ENCODE assay signal across 20 mouse cellular contexts in the genomic region with DNA sequence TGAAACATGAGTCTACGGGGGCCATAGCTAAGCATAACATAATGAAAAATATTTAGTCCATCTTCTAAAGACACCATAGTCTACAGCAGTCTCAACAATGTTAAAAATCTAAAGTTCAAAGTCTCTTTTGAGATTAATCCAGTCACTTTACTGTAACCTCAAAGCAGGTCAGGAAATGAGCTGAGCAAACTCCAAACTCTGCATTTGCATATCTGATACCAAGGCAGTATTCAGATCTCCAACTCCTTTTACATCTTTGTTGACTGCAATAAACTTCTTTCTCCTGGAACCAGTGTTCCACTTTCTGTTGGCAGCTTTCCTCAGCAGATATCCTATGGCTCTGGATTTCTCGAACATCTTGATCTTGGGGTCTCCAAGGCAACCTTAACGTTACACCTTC. TPM values are rescaled to one million over a fixed set of nuclear protein-coding genes. Genes with fewer than 3 reads are reported as not detected.
A peak's percentile ranks its signal among the peaks of the same experiment; 100 is the strongest.
DNase-seq lines count a peak whose midpoint lies in the region; ATAC-seq and TF ChIP-seq lines count a peak whose summit lies in the region.
"Had no signal": no experiment of that assay in that cellular context is flagged by ENCODE, and none has a peak within 500 bp of the region (broad histone marks: within the 10 kb centered on the region; RNA-seq: fewer than 3 reads in every experiment).

No protein-coding gene starts in this region.

- H3K36me3 ChIP-seq in liver, adult 2 months (ENCODE audit: control insufficient read depth, insufficient read depth, low read length), result no peaks in the 10 kb centered on the region; the same call in 1 of the 2 replicates
- no peaks in the 10 kb centered on the region for H3K36me3 ChIP-seq in liver, embryonic 11.5 days (ENCODE audit: control insufficient read depth, insufficient read depth, low read length)
- H3K36me3 ChIP-seq in intestine, postnatal 0 days (ENCODE audit: control insufficient read depth, insufficient read depth), result peaks cover 10% of the 10 kb centered on the region; the same call in 1 of the 2 replicates
- H3K36me3 ChIP-seq in midbrain, embryonic 14.5 days (ENCODE audit: control insufficient read depth, insufficient read depth, low read length), result peaks cover 10% of the 10 kb centered on the region; the same call in 1 of the 2 replicates

- peak; percentile 28 for DNase-seq in liver, adult 2 months (ENCODE audit: extremely low read depth, low read depth, low spot score)
- DNase-seq in liver, embryonic 11.5 days (ENCODE audit: low spot score), result no peak
- DNase-seq in induced T-regulatory cell, adult 2 months (ENCODE audit: low read depth), result peak; percentile 53
- DNase-seq in midbrain, embryonic 14.5 days, result no peak
- no peak for DNase-seq in urinary bladder, postnatal 10 days (ENCODE audit: low spot score)
- DNase-seq in cerebellum, postnatal 4 days (ENCODE audit: low spot score in 2 of 2), result no peak
- DNase-seq: adrenal gland, postnatal 14 days; cerebellum, adult 11-12 months; cerebellum, adult 9-10 months; cerebellum, postnatal 25 days; forebrain, postnatal 0 days; gastrocnemius, postnatal 14 days; heart, postnatal 36 days had no signal

- 95% methylated on average over 3 of the region's 3 CpGs for WGBS in liver, adult 2 months
- WGBS in liver, embryonic 11.5 days, result 82% methylated on average over 3 of the region's 3 CpGs
- WGBS in intestine, postnatal 0 days, result 42% methylated on average over 3 of the region's 3 CpGs
- 91% methylated on average over 3 of the region's 3 CpGs for WGBS in midbrain, embryonic 14.5 days

- H3K4me3 ChIP-seq in liver, adult 2 months (ENCODE audit: insufficient read depth, low read depth, low read length), result no peak overlapping the region
- H3K4me3 ChIP-seq in liver, embryonic 11.5 days (ENCODE audit: low read depth, low read length), result no peak overlapping the region
- no peak overlapping the region for H3K4me3 ChIP-seq in intestine, postnatal 0 days (ENCODE audit: low read depth, low read length)
- no peak overlapping the region for H3K4me3 ChIP-seq in midbrain, embryonic 14.5 days (replicated peaks; ENCODE audit: low read depth, low read length)
- H3K4me3 ChIP-seq: embryonic facial prominence, embryonic 10.5 days; forebrain, embryonic 13.5 days; heart, embryonic 13.5 days had no signal

- H3K27me3 ChIP-seq in liver, adult 2 months (ENCODE audit: control insufficient read depth, insufficient read depth, low read length), result no peaks in the 10 kb centered on the region
- H3K27me3 ChIP-seq in liver, embryonic 11.5 days (replicated peaks; ENCODE audit: control insufficient read depth, insufficient read depth, low read length), result no peaks in the 10 kb centered on the region
- H3K27me3 ChIP-seq in intestine, postnatal 0 days (replicated peaks; ENCODE audit: control insufficient read depth, insufficient read depth, low read length), result no peaks in the 10 kb centered on the region
- no peaks in the 10 kb centered on the region for H3K27me3 ChIP-seq in midbrain, embryonic 14.5 days (ENCODE audit: control insufficient read depth, insufficient read depth, low read length)
- H3K27me3 ChIP-seq: forebrain, embryonic 13.5 days; heart, embryonic 13.5 days had no signal

- H3K27ac ChIP-seq in liver, adult 2 months (replicated peaks; ENCODE audit: insufficient read depth, low read depth, low read length), result no peak overlapping the region
- no peak overlapping the region for H3K27ac ChIP-seq in liver, embryonic 11.5 days (ENCODE audit: low read depth, low read length)
- H3K27ac ChIP-seq in intestine, postnatal 0 days (ENCODE audit: low read depth, low read length), result no peak overlapping the region; the same call in 1 of the 2 replicates
- no peak overlapping the region for H3K27ac ChIP-seq in midbrain, embryonic 14.5 days (replicated peaks; ENCODE audit: low read depth, low read length)
- H3K27ac ChIP-seq: embryonic facial prominence, embryonic 10.5 days; forebrain, embryonic 13.5 days; heart, embryonic 13.5 days had no signal

- H3K4me1 ChIP-seq in liver, adult 2 months (ENCODE audit: control insufficient read depth, insufficient read depth, low read length), result peaks cover 2% of the 10 kb centered on the region; the same call in 1 of the 2 replicates
- peaks cover 24% of the 10 kb centered on the region for H3K4me1 ChIP-seq in liver, embryonic 11.5 days (replicated peaks; ENCODE audit: control insufficient read depth, insufficient read depth, low read length)
- 0 out of 2 replicates have a peak, but pooled peaks cover 3% of the 10 kb centered on the region for H3K4me1 ChIP-seq in intestine, postnatal 0 days (replicated peaks; ENCODE audit: control insufficient read depth, insufficient read depth, low read length)
- peaks cover under 1% of the 10 kb centered on the region; the same call in 1 of the 2 replicates for H3K4me1 ChIP-seq in midbrain, embryonic 14.5 days (ENCODE audit: control insufficient read depth, insufficient read depth, low read length)

- TF ChIP-seq POLR2A in liver, adult 2 months (IDR thresholded peaks at IDR 0.05; ENCODE audit: extremely low read depth, insufficient read depth, low read length), result no peak

- H3K79me2 ChIP-seq in liver, adult 2 months (ENCODE audit: control insufficient read depth, insufficient read depth, low read length), result no peaks in the 10 kb centered on the region

- no peak overlapping the region for H3K4me2 ChIP-seq in liver, embryonic 11.5 days
- no peak overlapping the region for H3K4me2 ChIP-seq in intestine, postnatal 0 days (replicated peaks; ENCODE audit: low read depth)
- H3K4me2 ChIP-seq in midbrain, embryonic 14.5 days (ENCODE audit: low read length), result no peak overlapping the region
- H3K4me2 ChIP-seq: forebrain, embryonic 13.5 days; heart, embryonic 13.5 days had no signal

- no peak for TF ChIP-seq CTCF in liver, adult 2 months (IDR thresholded peaks at IDR 0.05; ENCODE audit: low read depth, low read length)
- no peak for TF ChIP-seq CTCF in intestine, postnatal 0 days (IDR thresholded peaks at IDR 0.05; ENCODE audit: low read depth)

- H3K9me3 ChIP-seq in liver, embryonic 11.5 days (ENCODE audit: control insufficient read depth, low read length), result no peaks in the 10 kb centered on the region
- H3K9me3 ChIP-seq in intestine, postnatal 0 days (ENCODE audit: control insufficient read depth), result no peaks in the 10 kb centered on the region
- H3K9me3 ChIP-seq in midbrain, embryonic 14.5 days (ENCODE audit: control insufficient read depth, low read length), result no peaks in the 10 kb centered on the region
- H3K9me3 ChIP-seq: embryonic facial prominence, embryonic 10.5 days; forebrain, embryonic 13.5 days; G1E; heart, embryonic 13.5 days had no signal

- no peak overlapping the region for H3K9ac ChIP-seq in liver, adult 2 months (ENCODE audit: low read depth, low read length)
- H3K9ac ChIP-seq in liver, embryonic 11.5 days (ENCODE audit: low read depth, low read length), result no peak overlapping the region
- no peak overlapping the region for H3K9ac ChIP-seq in intestine, postnatal 0 days (ENCODE audit: low read depth, low read length)
- no peak overlapping the region for H3K9ac ChIP-seq in midbrain, embryonic 14.5 days (replicated peaks; ENCODE audit: low read length)
- H3K9ac ChIP-seq: forebrain, embryonic 13.5 days; forebrain, postnatal 0 days; heart, embryonic 13.5 days had no signal

- no peak for ATAC-seq in liver, embryonic 11.5 days (replicated peaks; ENCODE audit: low FRiP score)
- peak; percentile 59 for ATAC-seq in intestine, postnatal 0 days
- ATAC-seq in midbrain, embryonic 14.5 days (ENCODE audit: low FRiP score, low TSS enrichment), result no peak
- ATAC-seq: forebrain, embryonic 13.5 days; forebrain, postnatal 0 days; hindbrain, embryonic 16.5 days had no signal

RNA-seq across cellular contexts. Expression of gene Mical1, which starts 5.4 kb away (rescaled TPM):
- total RNA-seq in liver, adult 2 months (2014; rRNA removed), result 0.55 and 0.94 TPM in 2 replicates
- 0.82 and 3.7 TPM in 2 replicates for polyA plus RNA-seq in liver, adult 2 months (2012; rRNA removed)
- polyA plus RNA-seq in liver, embryonic 11.5 days (2014; fragmentation: Nextera tagmentation; extraction: Ambion mirVana), result 19.3 and 19.8 TPM in 2 replicates
- polyA plus RNA-seq in intestine, postnatal 0 days (2015; fragmentation: Nextera tagmentation; extraction: Ambion mirVana), result 32.2 and 37.7 TPM in 2 replicates
- 17.0 and 20.5 TPM in 2 replicates for polyA plus RNA-seq in midbrain, embryonic 14.5 days (2014; fragmentation: Nextera tagmentation; extraction: Ambion mirVana)

RNA-seq across cellular contexts. Expression of gene Smpd2, which starts 19.5 kb away (rescaled TPM):
- total RNA-seq in liver, adult 2 months (2014; rRNA removed), result 29.3 and 30.8 TPM in 2 replicates
- 47.6 and 51.5 TPM in 2 replicates for polyA plus RNA-seq in liver, adult 2 months (2012; rRNA removed)
- 21.8 and 25.3 TPM in 2 replicates for polyA plus RNA-seq in liver, embryonic 11.5 days (2014; fragmentation: Nextera tagmentation; extraction: Ambion mirVana)
- 65.1 and 65.8 TPM in 2 replicates for polyA plus RNA-seq in intestine, postnatal 0 days (2015; fragmentation: Nextera tagmentation; extraction: Ambion mirVana)
- 35.5 and 36.1 TPM in 2 replicates for polyA plus RNA-seq in midbrain, embryonic 14.5 days (2014; fragmentation: Nextera tagmentation; extraction: Ambion mirVana)

RNA-seq across cellular contexts. Expression of gene Ppil6, which starts 19.5 kb away (rescaled TPM):
- 0.94 and 1.1 TPM in 2 replicates for total RNA-seq in liver, adult 2 months (2014; rRNA removed)
- polyA plus RNA-seq in liver, adult 2 months (2012; rRNA removed), result 0.09 and 0.26 TPM in 2 replicates
- 0.25 TPM in 1 of 2 replicates, not detected in the other for polyA plus RNA-seq in liver, embryonic 11.5 days (2014; fragmentation: Nextera tagmentation; extraction: Ambion mirVana)
- polyA plus RNA-seq in intestine, postnatal 0 days (2015; fragmentation: Nextera tagmentation; extraction: Ambion mirVana), result 1.0 and 1.3 TPM in 2 replicates
- 1.3 and 1.7 TPM in 2 replicates for polyA plus RNA-seq in midbrain, embryonic 14.5 days (2014; fragmentation: Nextera tagmentation; extraction: Ambion mirVana)
- total RNA-seq: gastrocnemius, adult 18-20 months; gastrocnemius, postnatal 14 days had no signal

RNA-seq across cellular contexts. Expression of gene Zbtb24, which starts 20.5 kb away (rescaled TPM):
- 10.6 and 11.1 TPM in 2 replicates for total RNA-seq in liver, adult 2 months (2014; rRNA removed)
- 7.6 and 10.5 TPM in 2 replicates for polyA plus RNA-seq in liver, adult 2 months (2012; rRNA removed)
- 10.8 and 11.5 TPM in 2 replicates for polyA plus RNA-seq in liver, embryonic 11.5 days (2014; fragmentation: Nextera tagmentation; extraction: Ambion mirVana)
- polyA plus RNA-seq in intestine, postnatal 0 days (2015; fragmentation: Nextera tagmentation; extraction: Ambion mirVana), result 12.9 and 16.0 TPM in 2 replicates
- polyA plus RNA-seq in midbrain, embryonic 14.5 days (2014; fragmentation: Nextera tagmentation; extraction: Ambion mirVana), result 18.5 and 20.5 TPM in 2 replicates

RNA-seq across cellular contexts. Expression of gene Cd164, which starts 48.5 kb away (rescaled TPM):
- 139 and 155 TPM in 2 replicates for total RNA-seq in liver, adult 2 months (2014; rRNA removed)
- polyA plus RNA-seq in liver, adult 2 months (2012; rRNA removed), result 161 and 182 TPM in 2 replicates
- 122 and 142 TPM in 2 replicates for polyA plus RNA-seq in liver, embryonic 11.5 days (2014; fragmentation: Nextera tagmentation; extraction: Ambion mirVana)
- polyA plus RNA-seq in intestine, postnatal 0 days (2015; fragmentation: Nextera tagmentation; extraction: Ambion mirVana), result 181 and 189 TPM in 2 replicates
- polyA plus RNA-seq in midbrain, embryonic 14.5 days (2014; fragmentation: Nextera tagmentation; extraction: Ambion mirVana), result 34.9 and 63.8 TPM in 2 replicates

Comparison
In these comparisons a context has a peak if more than half of its experiments do, and no peak if none do; other contexts are left out.
1. DNase-seq: peak in liver, adult 2 months (single experiment) and induced T-regulatory cell, adult 2 months (single experiment); none in liver, embryonic 11.5 days (single experiment), midbrain, embryonic 14.5 days (single experiment), urinary bladder, postnatal 10 days (single experiment) and cerebellum, postnatal 4 days (0 of 2).